Mouse (Mus musculus) heart, embryonic 13.5 days (tissue): ENCODE measurements at regions not wholly inside any gene's neighbourhood (a gene's known extent, or its start where the extent isn't known, plus 50 kb on each side); places are given as distances from the start of the nearest gene placed in this dataset.
A peak's percentile ranks its signal among the peaks of the same experiment; 100 is the strongest.

ENCODE experiments used
- ATAC-seq: fragments of 200-750 bp; cut with Nextera tagmentation; 2 replicates; pipeline ENCODE4 v1.8.0; 2017; ENCODE audit warnings: moderate TSS enrichment; ENCODE audit not compliant: insufficient number of reproducible peaks, low FRiP score, low TSS enrichment; ENCODE audit errors: extremely low read depth
- H3K27ac ChIP-seq: fragments of 300-500 bp; sonication (generic); replicated peaks from 2 replicates; pipeline ENCODE4 v1.5.1; 2015; ENCODE audit warnings: moderate library complexity, mild to moderate bottlenecking, inconsistent platforms
- H3K27me3 ChIP-seq: fragments of 300-500 bp; sonication (generic); replicated peaks from 2 replicates; pipeline ENCODE4 v1.6.1; 2015; ENCODE audit warnings: mild to moderate bottlenecking, inconsistent platforms
- H3K36me3 ChIP-seq: fragments of 300-500 bp; sonication (generic); 2 replicates; pipeline ENCODE4 v1.6.1; 2015; ENCODE audit warnings: mild to moderate bottlenecking, inconsistent platforms
- H3K4me1 ChIP-seq: fragments of 300-500 bp; sonication (generic); 2 replicates; pipeline ENCODE4 v1.6.1; 2015; ENCODE audit warnings: inconsistent platforms
- H3K4me2 ChIP-seq: fragments of 300-500 bp; sonication (generic); 2 replicates; pipeline ENCODE4 v1.6.1; 2015; ENCODE audit warnings: inconsistent platforms, mild to moderate bottlenecking, moderate library complexity
- H3K4me3 ChIP-seq: fragments of 300-500 bp; sonication (generic); 2 replicates; pipeline ENCODE4 v1.5.1; 2015; ENCODE audit warnings: moderate library complexity, mild to moderate bottlenecking, inconsistent platforms
- H3K9ac ChIP-seq: fragments of 300-500 bp; sonication (generic); 2 replicates; pipeline ENCODE4 v1.6.1; 2015; ENCODE audit warnings: inconsistent platforms, mild to moderate bottlenecking, moderate library complexity
- H3K9me3 ChIP-seq: fragments of 300-500 bp; sonication (generic); 2 replicates; pipeline ENCODE4 v1.6.1; 2016; ENCODE audit warnings: inconsistent platforms
- WGBS: fragments of 180-500 bp; shearing (Covaris S2); methylation state at CpG from one replicate; pipeline ENCODE4 v1.1.7; 2015; ENCODE audit warnings: mixed read lengths; 5-methylcytosine and 5-hydroxymethylcytosine counted together

GRCm38 (mm10) chr8:109415315-109415714 lies 78.5 kb upstream of the Pmfbp1 start:
- H3K4me1 ChIP-seq: peaks cover 7% of the 10 kb centered on the region
- H3K27ac ChIP-seq: no peak overlapping the region
- ATAC-seq: no peak
- H3K9ac ChIP-seq: no peak overlapping the region
- H3K4me2 ChIP-seq: no peak overlapping the region
- H3K4me3 ChIP-seq: no peak overlapping the region
- no peaks in the 10 kb centered on the region for H3K27me3 ChIP-seq
- no peaks in the 10 kb centered on the region for H3K36me3 ChIP-seq
- H3K9me3 ChIP-seq: no peaks in the 10 kb centered on the region
- WGBS: 56% methylated on average over 4 of the region's 4 CpGs

- no peak overlapping the region for H3K4me2 ChIP-seq
- ATAC-seq: no peak
- WGBS: 57% methylated on average over 11 of the region's 11 CpGs
- H3K4me1 ChIP-seq: peaks cover 7% of the 10 kb centered on the region
- no peaks in the 10 kb centered on the region for H3K27me3 ChIP-seq
- no peak overlapping the region for H3K27ac ChIP-seq
- H3K36me3 ChIP-seq: no peaks in the 10 kb centered on the region
- no peak overlapping the region for H3K9ac ChIP-seq
- H3K9me3 ChIP-seq: no peaks in the 10 kb centered on the region
- no peak overlapping the region for H3K4me3 ChIP-seq
Observed at GRCm38 (mm10) chr8:109415906-109416305, 77.9 kb upstream of the Pmfbp1 start.

DNA sequence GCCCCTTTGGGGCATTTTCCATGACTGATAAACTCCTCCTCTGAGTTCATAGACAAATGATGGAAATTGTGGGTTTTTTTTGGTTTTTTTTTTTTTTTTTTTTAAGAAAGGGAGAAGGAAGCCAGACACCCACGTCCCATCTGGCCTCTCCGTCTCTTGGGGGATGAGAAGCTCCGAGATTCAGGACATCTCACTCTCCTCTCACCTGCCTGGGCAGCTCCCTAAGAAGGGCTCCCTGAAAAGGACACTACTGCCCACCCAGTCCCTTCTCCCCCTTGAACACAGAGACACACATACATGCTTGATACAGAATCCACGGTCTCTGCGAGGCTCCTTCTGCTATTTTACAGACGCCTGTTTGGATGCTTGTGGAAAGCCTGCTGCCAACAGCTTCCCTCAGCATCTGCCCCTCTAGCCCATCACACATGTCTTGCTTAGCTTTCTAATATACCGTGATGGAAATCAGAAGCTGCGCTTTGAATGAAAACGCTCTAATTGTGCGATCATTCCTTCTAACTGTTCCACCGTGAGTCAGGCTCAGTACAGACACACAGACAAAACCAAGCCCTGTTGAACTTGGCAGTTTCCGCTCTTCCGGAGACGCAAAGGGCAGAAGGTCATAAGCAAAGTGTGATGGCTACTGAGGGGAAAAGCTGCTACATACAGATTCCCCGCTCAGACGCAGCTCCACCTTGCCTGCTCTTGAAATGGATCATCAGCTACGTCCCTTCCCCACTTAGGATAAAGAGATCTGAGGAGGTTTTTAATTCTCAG lies 77.3 kb upstream of the Pmfbp1 start:
- no peaks in the 10 kb centered on the region for H3K36me3 ChIP-seq
- WGBS: 71% methylated on average over 17 of the region's 17 CpGs
- H3K9me3 ChIP-seq: no peaks in the 10 kb centered on the region
- H3K27ac ChIP-seq: no peak overlapping the region
- peaks cover 7% of the 10 kb centered on the region for H3K4me1 ChIP-seq
- H3K4me2 ChIP-seq: no peak overlapping the region
- H3K9ac ChIP-seq: no peak overlapping the region
- H3K27me3 ChIP-seq: no peaks in the 10 kb centered on the region
- ATAC-seq: no peak
- no peak overlapping the region for H3K4me3 ChIP-seq

GRCm38 (mm10) chr8:109417222-109417621 lies 76.6 kb upstream of the Pmfbp1 start:
- Histone ChIP-seq H3K4me2 (no peak overlapping the region), H3K9me3 (no peaks in the 10 kb centered on the region), H3K4me1 (peaks cover 7% of the 10 kb centered on the region), H3K27ac (no peak overlapping the region), H3K4me3 (no peak overlapping the region), H3K36me3 (no peaks in the 10 kb centered on the region), H3K9ac (no peak overlapping the region), H3K27me3 (no peaks in the 10 kb centered on the region)
- 37% methylated on average over 5 of the region's 5 CpGs for WGBS
- ATAC-seq: no peak

DNA sequence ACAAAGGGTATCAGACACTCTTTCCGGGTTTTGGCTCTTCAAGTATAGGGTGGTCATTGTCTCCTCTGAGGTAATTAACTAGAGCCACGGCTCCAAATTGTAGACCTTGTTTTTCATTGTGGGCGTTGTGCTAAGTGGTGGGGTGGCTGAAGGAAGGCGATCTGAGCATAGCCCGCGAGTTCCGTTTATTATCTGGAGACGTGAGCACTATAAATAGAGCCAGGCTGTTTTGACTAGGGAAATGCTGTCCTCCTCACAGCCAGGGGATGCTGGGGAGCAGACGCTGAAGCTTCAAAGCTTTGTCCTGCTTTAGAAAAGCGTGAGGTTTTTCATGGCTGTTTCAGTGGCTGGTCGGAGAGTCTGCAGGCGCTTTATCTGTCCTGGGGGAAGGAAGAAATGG lies 75.9 kb upstream of the Pmfbp1 start:
- no peaks in the 10 kb centered on the region for H3K36me3 ChIP-seq
- H3K4me3 ChIP-seq: peak overlapping the region; percentile 11; the same call in 1 of the 2 replicates
- no peak for ATAC-seq
- 19% methylated on average over 12 of the region's 12 CpGs for WGBS
- H3K4me2 ChIP-seq: peak overlapping the region; percentile 55
- H3K9me3 ChIP-seq: 0 out of 2 replicates have a peak, but pooled peaks cover 3% of the 10 kb centered on the region
- H3K9ac ChIP-seq: no peak overlapping the region; the same call in 1 of the 2 replicates
- H3K27me3 ChIP-seq: no peaks in the 10 kb centered on the region
- H3K4me1 ChIP-seq: peaks cover 7% of the 10 kb centered on the region
- no peak overlapping the region for H3K27ac ChIP-seq

- H3K9me3 ChIP-seq: 0 out of 2 replicates have a peak, but pooled peaks cover 3% of the 10 kb centered on the region
- no peaks in the 10 kb centered on the region for H3K36me3 ChIP-seq
- no peaks in the 10 kb centered on the region for H3K27me3 ChIP-seq
- ATAC-seq: no peak
- no peak overlapping the region for H3K9ac ChIP-seq
- WGBS: 43% methylated on average over 4 of the region's 4 CpGs
- H3K4me2 ChIP-seq: no peak overlapping the region
- H3K4me3 ChIP-seq: no peak overlapping the region
- peaks cover 7% of the 10 kb centered on the region for H3K4me1 ChIP-seq
- no peak overlapping the region for H3K27ac ChIP-seq
Observed at GRCm38 (mm10) chr8:109419029-109419596, 74.7 kb upstream of the Pmfbp1 start.

- H3K9me3 ChIP-seq: 0 out of 2 replicates have a peak, but pooled peaks cover 3% of the 10 kb centered on the region
- no peaks in the 10 kb centered on the region for H3K27me3 ChIP-seq
- no peak overlapping the region for H3K4me3 ChIP-seq
- H3K27ac ChIP-seq: no peak overlapping the region
- H3K36me3 ChIP-seq: no peaks in the 10 kb centered on the region
- 54% methylated on average over 5 of the region's 5 CpGs for WGBS
- H3K4me1 ChIP-seq: no peaks in the 10 kb centered on the region
- ATAC-seq: no peak
- H3K9ac ChIP-seq: no peak overlapping the region
- H3K4me2 ChIP-seq: no peak overlapping the region
Observed at GRCm38 (mm10) chr8:109424004-109424403, 69.8 kb upstream of the Pmfbp1 start.

GRCm38 (mm10) chr8:109428551-109428950 lies 65.3 kb upstream of the Pmfbp1 start:
- H3K4me1 ChIP-seq: no peaks in the 10 kb centered on the region
- 77% methylated on average over 9 of the region's 9 CpGs for WGBS
- H3K27ac ChIP-seq: no peak overlapping the region
- no peak overlapping the region for H3K4me3 ChIP-seq
- H3K9ac ChIP-seq: no peak overlapping the region
- H3K9me3 ChIP-seq: no peaks in the 10 kb centered on the region
- H3K27me3 ChIP-seq: no peaks in the 10 kb centered on the region
- H3K36me3 ChIP-seq: no peaks in the 10 kb centered on the region
- no peak for ATAC-seq
- no peak overlapping the region for H3K4me2 ChIP-seq

- H3K4me1 ChIP-seq: no peaks in the 10 kb centered on the region
- H3K27me3 ChIP-seq: no peaks in the 10 kb centered on the region
- no peak overlapping the region for H3K9ac ChIP-seq
- ATAC-seq: no peak
- H3K36me3 ChIP-seq: no peaks in the 10 kb centered on the region
- 87% methylated on average over 12 of the region's 12 CpGs for WGBS
- H3K4me3 ChIP-seq: no peak overlapping the region
- no peak overlapping the region for H3K27ac ChIP-seq
- no peaks in the 10 kb centered on the region for H3K9me3 ChIP-seq
- H3K4me2 ChIP-seq: no peak overlapping the region
Observed at GRCm38 (mm10) chr8:109434538-109434937, 59.3 kb upstream of the Pmfbp1 start.

GRCm38 (mm10) chr8:109436056-109436455 lies 57.8 kb upstream of the Pmfbp1 start:
- Histone ChIP-seq H3K27me3 (no peaks in the 10 kb centered on the region), H3K36me3 (no peaks in the 10 kb centered on the region), H3K4me1 (no peaks in the 10 kb centered on the region), H3K27ac (no peak overlapping the region), H3K9me3 (no peaks in the 10 kb centered on the region), H3K9ac (no peak overlapping the region), H3K4me2 (peak overlapping the region; percentile 54; the same call in 1 of the 2 replicates), H3K4me3 (no peak overlapping the region)
- 85% methylated on average over 4 of the region's 4 CpGs for WGBS
- ATAC-seq: no peak

GRCm38 (mm10) chr8:109436830-109437567 lies 56.8 kb upstream of the Pmfbp1 start:
- 50% methylated on average over 19 of the region's 19 CpGs for WGBS
- Histone ChIP-seq H3K36me3 (no peaks in the 10 kb centered on the region), H3K9ac (no peak overlapping the region), H3K27ac (no peak overlapping the region), H3K4me1 (no peaks in the 10 kb centered on the region), H3K9me3 (no peaks in the 10 kb centered on the region), H3K4me2 (peak overlapping the region; percentile 54), H3K27me3 (no peaks in the 10 kb centered on the region), H3K4me3 (peak overlapping the region; percentile 24; the same call in 1 of the 2 replicates)
- ATAC-seq: no peak
